Mouse (Mus musculus) hindlimb bud, embryonic 11.5 days (tissue): ENCODE measurements around the gene Rnf215.

Experiments
- DNase-seq: peaks from one replicate; pipeline ENCODE4 v3.0.0-alpha.2; 2012; ENCODE audit warnings: low read depth, low spot score; ENCODE audit errors: extremely low spot score

Rnf215 gene

GRCm38 (mm10) chr11:4189182-4189581 is 54.2 kb downstream of the Rnf215 start:
- no peak for DNase-seq

GRCm38 (mm10) chr11:4190677-4191076 is 55.7 kb downstream of the Rnf215 start:
- DNase-seq, result no peak
